Mouse (Mus musculus) T-helper 1 cell (primary cell): ENCODE data around the gene Ddx54.

Experiments
- in situ Hi-C: fragments of 300-600 bp; cut with MboI, MseI; formaldehyde crosslinking; loops from one replicate; pipeline ENCODE4 v1.15.1; 2025; ENCODE audit warnings: high pct_unique_total_duplicates

The Ddx54 gene

GRCm38 (mm10) chr5:120579898-120580626 is 32.5 kb upstream of the Ddx54 start:
- in situ Hi-C loops, result no loop called here

- in situ Hi-C loops, result no loop called here
Observed at GRCm38 (mm10) chr5:120582002-120582401, 30.5 kb upstream of the Ddx54 start.

GRCm38 (mm10) chr5:120583511-120583910 is 29.0 kb upstream of the Ddx54 start:
- in situ Hi-C loops, result no loop called here

- in situ Hi-C loops, result no loop called here
Observed at GRCm38 (mm10) chr5:120584968-120585367, 27.6 kb upstream of the Ddx54 start.

GRCm38 (mm10) chr5:120586741-120587615 is 25.6 kb upstream of the Ddx54 start:
- in situ Hi-C loops, result no loop called here

GRCm38 (mm10) chr5:120587616-120587926 is 25.0 kb upstream of the Ddx54 start:
- in situ Hi-C loops, result no loop called here

GRCm38 (mm10) chr5:120587940-120588568 is 24.5 kb upstream of the Ddx54 start:
- in situ Hi-C loops, result no loop called here

- in situ Hi-C loops, result no loop called here
Observed at GRCm38 (mm10) chr5:120588569-120589094, 23.9 kb upstream of the Ddx54 start, which contains the start of the genes Tpcn1 and Iqcd. TSS of gene Tpcn1 (minus strand) at chr5:120588673. TSS of gene Iqcd (plus strand) at chr5:120589016.

- in situ Hi-C loops, result no loop called here
Observed at GRCm38 (mm10) chr5:120590356-120591010, 22.1 kb upstream of the Ddx54 start.

GRCm38 (mm10) chr5:120592141-120592540 is 20.4 kb upstream of the Ddx54 start:
- in situ Hi-C loops, result no loop called here

- in situ Hi-C loops, result no loop called here
Observed at GRCm38 (mm10) chr5:120594485-120594884, 18.1 kb upstream of the Ddx54 start.

GRCm38 (mm10) chr5:120599625-120600024 is 12.9 kb upstream of the Ddx54 start:
- in situ Hi-C loops, result loop anchor here (5.0 kb wide), 1 partner anchor 82 kb away; no protein-coding TSS in a partner anchor

- in situ Hi-C loops, result no loop called here
Observed at GRCm38 (mm10) chr5:120600946-120601668, 11.4 kb upstream of the Ddx54 start.

GRCm38 (mm10) chr5:120602210-120602609 is 10.3 kb upstream of the Ddx54 start:
- in situ Hi-C loops, result no loop called here

- in situ Hi-C loops, result no loop called here
Observed at GRCm38 (mm10) chr5:120603515-120603914, 9.0 kb upstream of the Ddx54 start.

GRCm38 (mm10) chr5:120604839-120605238 is 7.7 kb upstream of the Ddx54 start:
- in situ Hi-C loops, result no loop called here

- in situ Hi-C loops, result no loop called here
Observed at GRCm38 (mm10) chr5:120605241-120605661, 7.3 kb upstream of the Ddx54 start.

- in situ Hi-C loops, result no loop called here
Observed at GRCm38 (mm10) chr5:120605688-120606087, 6.9 kb upstream of the Ddx54 start.

- in situ Hi-C loops, result no loop called here
Observed at GRCm38 (mm10) chr5:120606590-120607200, 5.8 kb upstream of the Ddx54 start.

GRCm38 (mm10) chr5:120607335-120607734 is 5.2 kb upstream of the Ddx54 start:
- in situ Hi-C loops, result no loop called here
